Mouse (Mus musculus) megakaryocyte, embryonic 14.5 days (primary cell): Measurements from ENCODE around the gene B3gnt2.

Experiments used
- FLI1 ChIP-seq: IDR thresholded peaks from 2 replicates; pipeline ENCODE4 v1.6.1; 2012; ENCODE audit warnings: low read length, inconsistent platforms, mixed read lengths
- GATA1 ChIP-seq: IDR thresholded peaks from 3 replicates; pipeline ENCODE4 v1.6.1; 2012; ENCODE audit warnings: mixed read lengths, low read length, inconsistent platforms, borderline replicate concordance

GRCm38 (mm10) chr11:22809465-22810096, 51.2 kb downstream of the B3gnt2 start:
- TF ChIP-seq GATA1 (no peak), FLI1 (no peak)
